17 mouse cellular contexts compared by ENCODE assay signal in genomic region chr6:114320511-114320910, GRCm38 (mm10). TPM values are rescaled to one million over a fixed set of nuclear protein-coding genes. Genes with fewer than 3 reads are reported as not detected.
"Had no signal": no experiment of that assay in that cellular context is flagged by ENCODE, and none has a peak within 500 bp of the region (broad histone marks: within the 10 kb centered on the region; RNA-seq: fewer than 3 reads in every experiment).

No protein-coding gene starts in this region.

- H3K36me3 ChIP-seq: limb, embryonic 15.5 days; liver, embryonic 12.5 days had no signal

- H3K4me3 ChIP-seq: left cerebral cortex, adult 2 months; limb, embryonic 15.5 days; liver, embryonic 12.5 days; myocyte; neural tube, embryonic 13.5 days had no signal

- H3K4me1 ChIP-seq: limb, embryonic 15.5 days; liver, embryonic 12.5 days had no signal

- ATAC-seq: liver, embryonic 12.5 days had no signal

- H3K9ac ChIP-seq: limb, embryonic 15.5 days; liver, embryonic 12.5 days; lung, embryonic 14.5 days; neural tube, embryonic 13.5 days had no signal

- DNase-seq: kidney, adult 18-20 months; kidney, postnatal 10 days; kidney, postnatal 4 days; lung, embryonic 14.5 days; lung, postnatal 10 days; lung, postnatal 4 days; right cerebral cortex, postnatal 4 days; spleen, adult 18-20 months; thymus, adult 18-20 months; thymus, postnatal 14 days had no signal

- H3K27ac ChIP-seq: left cerebral cortex, adult 2 months; limb, embryonic 15.5 days; liver, embryonic 12.5 days; neural tube, embryonic 13.5 days had no signal

- H3K4me2 ChIP-seq: limb, embryonic 15.5 days; liver, embryonic 12.5 days; lung, embryonic 14.5 days; neural tube, embryonic 13.5 days had no signal

- H3K27me3 ChIP-seq: limb, embryonic 15.5 days; liver, embryonic 12.5 days; neural tube, embryonic 13.5 days had no signal

- H3K9me3 ChIP-seq: limb, embryonic 15.5 days; neural tube, embryonic 13.5 days had no signal

RNA-seq across cellular contexts. Expression of gene Slc6a1, which starts 38.1 kb away (rescaled TPM):
- total RNA-seq: megakaryocyte, adult 5-6 weeks had no signal
- polyA plus RNA-seq: liver, embryonic 12.5 days; lung, embryonic 14.5 days; myocyte; stomach, embryonic 14.5 days had no signal
